Mouse (Mus musculus): Measurements from ENCODE around the gene Pikfyve.

The Pikfyve gene

GRCm38 (mm10) chr1:65314054-65315021 lies 127.9 kb downstream of the Pikfyve start:
- no peak for DNase-seq

GRCm38 (mm10) chr1:65315022-65315407 lies 128.5 kb downstream of the Pikfyve start:
- DNase-seq, result no peak
